8 mouse cellular contexts compared by ENCODE assay signal in the genomic region with DNA sequence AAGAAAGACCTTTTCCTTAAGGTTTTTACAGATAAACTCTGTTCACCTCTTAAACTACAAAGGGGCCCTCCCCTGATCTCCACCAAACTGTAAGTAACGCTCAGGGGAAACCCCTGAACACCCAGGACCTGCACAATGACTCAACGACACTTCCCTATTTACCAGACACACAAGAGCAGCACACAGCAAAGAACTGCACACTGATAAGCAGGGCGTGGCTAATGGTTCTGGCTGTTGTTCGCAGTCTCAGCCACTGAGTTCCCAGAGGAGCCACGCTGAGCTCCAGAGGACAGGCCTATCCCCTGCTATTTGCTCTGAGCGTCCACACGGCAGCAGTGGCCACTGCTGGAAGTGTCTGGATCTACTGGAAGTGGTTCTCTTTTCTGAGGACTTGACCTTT.
DNase-seq lines count a peak whose midpoint lies in the region; ATAC-seq and TF ChIP-seq lines count a peak whose summit lies in the region.

No protein-coding gene starts in this region.

- intact Hi-C loops in left cerebral cortex, postnatal 14 days (cut with DNase I) = no loop called here

- peak; percentile 92 for ATAC-seq in intestine, embryonic 14.5 days (replicated peaks; ENCODE audit: low FRiP score, low TSS enrichment, low read depth)

- H3K4me2 ChIP-seq in intestine, embryonic 14.5 days (ENCODE audit: low read length) = no peak overlapping the region

- H3K27ac ChIP-seq in intestine, embryonic 14.5 days (ENCODE audit: low read depth) = no peak overlapping the region
- H3K27ac ChIP-seq in small intestine, adult 2 months (ENCODE audit: insufficient read depth, low read depth, low read length) = peak overlapping the region; percentile 60

- 0 out of 2 replicates have a peak, but pooled peaks have one; percentile 33 for TF ChIP-seq CTCF in small intestine, adult 2 months (IDR thresholded peaks at IDR 0.05; ENCODE audit: extremely low read depth, insufficient read length, insufficient replicate concordance, low read depth, low read length)

- H3K4me1 ChIP-seq in intestine, embryonic 14.5 days (replicated peaks; ENCODE audit: control insufficient read depth, insufficient read depth, low read length) = 0 out of 2 replicates have a peak, but pooled peaks cover 3% of the 10 kb centered on the region
- peaks cover 20% of the 10 kb centered on the region; the same call in 1 of the 2 replicates for H3K4me1 ChIP-seq in small intestine, adult 2 months (ENCODE audit: control insufficient read depth, insufficient read depth, insufficient read length, low read length)

- 38% methylated on average over 7 of the region's 7 CpGs for WGBS in intestine, embryonic 14.5 days
- 5% methylated on average over 7 of the region's 7 CpGs for WGBS in small intestine, adult 2 months

- H3K27me3 ChIP-seq in intestine, embryonic 14.5 days (replicated peaks; ENCODE audit: control insufficient read depth, insufficient read depth, low read length) = no peaks in the 10 kb centered on the region
- H3K27me3 ChIP-seq in small intestine, adult 2 months (ENCODE audit: control insufficient read depth, insufficient read depth, low read length) = no peaks in the 10 kb centered on the region

- H3K9me3 ChIP-seq in intestine, embryonic 14.5 days (ENCODE audit: control insufficient read depth, low read length) = no peaks in the 10 kb centered on the region

- no peaks in the 10 kb centered on the region; the same call in 1 of the 2 replicates for H3K36me3 ChIP-seq in intestine, embryonic 14.5 days (ENCODE audit: control insufficient read depth, insufficient read depth, low read length)
- no peaks in the 10 kb centered on the region; the same call in 1 of the 2 replicates for H3K36me3 ChIP-seq in small intestine, adult 2 months (ENCODE audit: control insufficient read depth, insufficient read depth, low read length)

- DNase-seq in kidney, adult 11 months = peak; percentile 19
- DNase-seq in kidney, adult 18-20 months = no peak
- DNase-seq in brain, adult 2 months (ENCODE audit: low read depth, low spot score) = peak; percentile 71
- peak; percentile 51 for DNase-seq in gastrocnemius, postnatal 25 days
- peak; percentile 58 for DNase-seq in intestine, embryonic 14.5 days (ENCODE audit: low spot score)
- DNase-seq in lung, postnatal 4 days = peak; percentile 58 to 65
- no peak for DNase-seq in left cerebral cortex, postnatal 14 days (ENCODE audit: low spot score in 2 of 2)

- H3K9ac ChIP-seq in intestine, embryonic 14.5 days (ENCODE audit: low read length) = no peak overlapping the region

- no peak for TF ChIP-seq POLR2A in small intestine, adult 2 months (IDR thresholded peaks at IDR 0.05; ENCODE audit: low read depth, low read length)

- H3K4me3 ChIP-seq in intestine, embryonic 14.5 days (ENCODE audit: low read depth, low read length) = no peak overlapping the region
- no peak overlapping the region for H3K4me3 ChIP-seq in small intestine, adult 2 months (ENCODE audit: low read depth, low read length)

Comparison
In these comparisons a context has a peak if more than half of its experiments do, and no peak if none do; other contexts are left out.
1. DNase-seq: peak in kidney, adult 11 months (single experiment), brain, adult 2 months (single experiment), gastrocnemius, postnatal 25 days (single experiment), intestine, embryonic 14.5 days (single experiment) and lung, postnatal 4 days (2 of 2); none in kidney, adult 18-20 months (single experiment) and left cerebral cortex, postnatal 14 days (0 of 2).